Mouse (Mus musculus) ES-E14 (cell line): ENCODE data around the gene Hcls1. TPM values are rescaled to one million over a fixed set of nuclear protein-coding genes. Genes with fewer than 3 reads are reported as not detected.

Experiments used
- DNase-seq: peaks from one replicate; pipeline ENCODE4 v3.0.0-alpha.2; 2013; ENCODE audit warnings: low read depth, low spot score
- H3K27ac ChIP-seq: 2 replicates; pipeline ENCODE4 v1.5.1; 2012; ENCODE audit warnings: low read depth, mild to moderate bottlenecking, low read length, moderate library complexity, mixed read lengths; ENCODE audit not compliant: poor library complexity, insufficient read depth, severe bottlenecking
- H3K36me3 ChIP-seq: 2 replicates; pipeline ENCODE4 v1.6.1; 2012; ENCODE audit warnings: mild to moderate bottlenecking, low read length, moderate library complexity, mixed read lengths; ENCODE audit not compliant: control insufficient read depth, poor library complexity, insufficient read depth, severe bottlenecking
- H3K4me1 ChIP-seq, 2 experiments: fragments of 150-350 bp in 1 of 2; sonication (generic) in 1 of 2; 2 replicates each; pipeline ENCODE4 v1.6.1; 2012; ENCODE audit warnings: low read length in 2 of 2, mild to moderate bottlenecking in 1 of 2, mixed read lengths in 1 of 2; ENCODE audit not compliant: control insufficient read depth in 2 of 2, insufficient read depth in 2 of 2, poor library complexity in 1 of 2
- H3K4me3 ChIP-seq, 2 experiments: fragments of 150-350 bp in 1 of 2; sonication (generic) in 1 of 2; 2 replicates each; pipeline ENCODE4 v1.5.1; 2012; ENCODE audit warnings: low read length in 2 of 2, low read depth in 1 of 2, mild to moderate bottlenecking in 1 of 2, mixed read lengths in 1 of 2; ENCODE audit not compliant: insufficient read depth in 1 of 2, poor library complexity in 1 of 2, severe bottlenecking in 1 of 2
- H3K9ac ChIP-seq: 2 replicates; pipeline ENCODE4 v1.6.1; 2012; ENCODE audit warnings: low read depth, mild to moderate bottlenecking, low read length, mixed read lengths; ENCODE audit not compliant: poor library complexity, insufficient read depth, severe bottlenecking
- H3K9me3 ChIP-seq: fragments of 150-350 bp; sonication (generic); 2 replicates; pipeline ENCODE4 v1.6.1; 2012; ENCODE audit warnings: low read depth, mild to moderate bottlenecking, low read length; ENCODE audit not compliant: control insufficient read depth, insufficient read depth
- CHD2 ChIP-seq: IDR thresholded peaks from 2 replicates; pipeline ENCODE4 v1.6.1; 2014; ENCODE audit warnings: mild to moderate bottlenecking, low read depth, low read length, inconsistent platforms
- HCFC1 ChIP-seq: IDR thresholded peaks from 2 replicates; pipeline ENCODE4 v1.6.1; 2012; ENCODE audit warnings: low read length, inconsistent platforms, borderline replicate concordance; ENCODE audit not compliant: insufficient read depth
- MAFK ChIP-seq: IDR thresholded peaks from 2 replicates; pipeline ENCODE4 v1.6.1; 2014; ENCODE audit warnings: mild to moderate bottlenecking, low read depth, low read length, inconsistent platforms; ENCODE audit not compliant: insufficient read depth
- ZC3H11A ChIP-seq: IDR thresholded peaks from 2 replicates; pipeline ENCODE4 v1.6.1; 2012; ENCODE audit warnings: low read depth, mild to moderate bottlenecking, inconsistent platforms, low read length, borderline replicate concordance
- ZNF384 ChIP-seq: IDR thresholded peaks from 2 replicates; pipeline ENCODE4 v1.6.1; 2012; ENCODE audit warnings: low read depth, low read length, inconsistent platforms
- in situ Hi-C, 2 experiments: fragments of 600-800 bp; cut with MboI; formaldehyde crosslinking; loops; one replicate each; pipeline ENCODE4 v1.15.1; 2025; ENCODE audit warnings: low sequenced_read_pairs in 2 of 2, inconsistent platforms in 1 of 2; ENCODE audit not compliant: unreplicated experiment in 2 of 2
- total RNA-seq: library from RNA; depleted of rRNA; stranded (reverse); fragments of 300-350 nt; gene quantifications from 2 replicates; pipeline ENCODE4 v1.2.3, GENCODE M21; 2012

Gene Hcls1
- total RNA-seq, 1 experiment: 1.2 TPM

GRCm38 (mm10) chr16:36914195-36914594 is 20.6 kb upstream of the Hcls1 start:
- H3K4me3 ChIP-seq: no peak overlapping the region
- H3K9me3 ChIP-seq: no peaks in the 10 kb centered on the region
- TF ChIP-seq HCFC1 (no peak), ZNF384 (no peak), ZC3H11A (no peak), CHD2 (no peak), MAFK (no peak)
- in situ Hi-C loops: no loop called here
- no peak overlapping the region for H3K9ac ChIP-seq
- H3K27ac ChIP-seq: no peak overlapping the region
- H3K4me1 ChIP-seq: no peaks in the 10 kb centered on the region
- H3K36me3 ChIP-seq: peaks cover 22% of the 10 kb centered on the region
- DNase-seq: no peak

- DNase-seq: no peak
- H3K9ac ChIP-seq: no peak overlapping the region
- H3K4me1 ChIP-seq: no peaks in the 10 kb centered on the region
- TF ChIP-seq CHD2 (no peak), MAFK (no peak), ZNF384 (no peak), HCFC1 (no peak), ZC3H11A (no peak)
- H3K9me3 ChIP-seq: no peaks in the 10 kb centered on the region
- H3K27ac ChIP-seq: no peak overlapping the region
- no peak overlapping the region for H3K4me3 ChIP-seq
- in situ Hi-C loops: no loop called here
- H3K36me3 ChIP-seq: peaks cover 14% of the 10 kb centered on the region
These were observed 16.3 kb upstream of the Hcls1 start for GRCm38 (mm10) chr16:36918505-36918904.

DNA sequence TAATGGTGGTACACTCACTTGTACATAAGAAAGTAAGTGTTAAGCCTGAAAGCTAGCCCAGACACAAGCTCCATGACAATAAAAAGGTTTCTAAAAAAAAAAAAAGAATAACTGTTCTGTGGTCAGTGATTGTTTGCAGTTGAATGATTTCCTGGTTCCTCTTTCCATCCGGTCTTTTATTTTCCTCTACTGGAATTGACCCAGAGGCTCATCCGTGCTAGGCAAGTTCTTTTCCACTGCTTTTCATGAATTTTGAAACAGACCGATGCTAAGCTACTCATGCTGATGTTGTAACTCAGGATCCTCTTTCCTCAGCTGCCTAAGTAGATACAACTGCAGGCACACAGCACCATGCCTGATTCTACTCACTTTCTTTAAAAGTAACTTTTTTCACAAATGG is 14.4 kb upstream of the Hcls1 start:
- no peak for TF ChIP-seq ZNF384
- no peak for TF ChIP-seq MAFK
- H3K4me3 ChIP-seq: no peak overlapping the region
- H3K36me3 ChIP-seq: peaks cover 15% of the 10 kb centered on the region
- no peak for DNase-seq
- H3K9me3 ChIP-seq: no peaks in the 10 kb centered on the region
- H3K27ac ChIP-seq: no peak overlapping the region
- H3K9ac ChIP-seq: no peak overlapping the region
- no peaks in the 10 kb centered on the region for H3K4me1 ChIP-seq
- in situ Hi-C loops: no loop called here

DNA sequence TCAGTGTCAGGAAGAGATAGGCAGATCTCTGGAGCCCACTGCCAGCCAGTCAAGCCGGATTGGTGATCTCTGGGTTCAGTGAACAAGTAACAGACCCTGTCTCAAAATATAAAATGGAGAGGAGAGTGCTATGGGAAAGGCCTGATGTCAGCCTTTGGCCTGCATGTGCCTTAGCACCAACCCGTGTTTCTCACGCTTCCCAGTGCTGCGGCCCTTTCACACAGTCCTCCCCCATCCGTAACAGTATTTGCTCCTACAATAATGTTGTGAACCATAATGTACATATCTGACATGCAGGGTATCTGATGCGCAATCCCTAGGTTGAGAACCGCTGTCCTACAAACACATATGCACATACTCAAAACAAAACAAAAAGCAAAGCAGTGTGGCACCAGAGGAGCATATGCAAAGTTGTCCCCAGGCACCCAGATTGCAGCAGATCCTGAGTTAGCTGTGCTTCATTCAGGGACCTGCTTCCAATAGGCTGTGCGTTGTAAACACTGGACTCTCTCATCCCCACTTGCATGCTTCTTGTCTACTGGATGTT is 13.6 kb upstream of the Hcls1 start:
- H3K36me3 ChIP-seq: peaks cover 13% of the 10 kb centered on the region; the same call in 1 of the 2 replicates
- in situ Hi-C loops: no loop called here
- no peak overlapping the region for H3K9ac ChIP-seq
- no peak for TF ChIP-seq MAFK
- no peak for TF ChIP-seq CHD2
- TF ChIP-seq HCFC1: no peak
- no peak for TF ChIP-seq ZC3H11A
- no peak for TF ChIP-seq ZNF384
- H3K4me1 ChIP-seq: no peaks in the 10 kb centered on the region
- H3K9me3 ChIP-seq: no peaks in the 10 kb centered on the region
- DNase-seq: no peak
- no peak overlapping the region for H3K4me3 ChIP-seq
- no peak overlapping the region for H3K27ac ChIP-seq

- no peak for DNase-seq
These were observed 12.8 kb upstream of the Hcls1 start for GRCm38 (mm10) chr16:36921980-36922379.

More at GRCm38 (mm10) chr16:36921980-36922379, 12.8 kb upstream of the Hcls1 start:
- H3K36me3 ChIP-seq: peaks cover 15% of the 10 kb centered on the region; the same call in 1 of the 2 replicates
- H3K9ac ChIP-seq: no peak overlapping the region
- TF ChIP-seq HCFC1 (no peak), CHD2 (no peak), MAFK (no peak), ZNF384 (no peak), ZC3H11A (no peak)
- no peaks in the 10 kb centered on the region for H3K9me3 ChIP-seq
- in situ Hi-C loops: no loop called here
- H3K27ac ChIP-seq: no peak overlapping the region
- H3K4me1 ChIP-seq: no peaks in the 10 kb centered on the region
- no peak overlapping the region for H3K4me3 ChIP-seq
